Mouse (Mus musculus) forebrain, embryonic 15.5 days (tissue): ENCODE results near the gene Helz. TPM values are rescaled to one million over a fixed set of nuclear protein-coding genes. Genes with fewer than 3 reads are reported as not detected.

Experiments used
- ATAC-seq: fragments of 200-750 bp; cut with Nextera tagmentation; replicated peaks from 2 replicates; pipeline ENCODE4 v1.8.0; 2017; ENCODE audit warnings: mild to moderate bottlenecking, moderate TSS enrichment, moderate library complexity
- H3K27ac ChIP-seq: fragments of 300-500 bp; sonication (generic); replicated peaks from 2 replicates; pipeline ENCODE4 v1.5.1; 2015; ENCODE audit warnings: mild to moderate bottlenecking, inconsistent platforms
- H3K27me3 ChIP-seq: fragments of 300-500 bp; sonication (generic); 2 replicates; pipeline ENCODE4 v1.6.1; 2015; ENCODE audit warnings: inconsistent platforms
- H3K36me3 ChIP-seq: fragments of 300-500 bp; sonication (generic); 2 replicates; pipeline ENCODE4 v1.6.1; 2015; ENCODE audit warnings: mild to moderate bottlenecking, inconsistent platforms
- H3K4me1 ChIP-seq: fragments of 300-500 bp; sonication (generic); 2 replicates; pipeline ENCODE4 v1.6.1; 2015; ENCODE audit warnings: inconsistent platforms
- H3K4me2 ChIP-seq: fragments of 300-500 bp; sonication (generic); replicated peaks from 2 replicates; pipeline ENCODE4 v1.6.1; 2015; ENCODE audit warnings: mild to moderate bottlenecking, inconsistent platforms
- H3K4me3 ChIP-seq: fragments of 300-500 bp; sonication (generic); 2 replicates; pipeline ENCODE4 v1.5.1; 2015; ENCODE audit warnings: mild to moderate bottlenecking, inconsistent platforms
- H3K9ac ChIP-seq: fragments of 300-500 bp; sonication (generic); replicated peaks from 2 replicates; pipeline ENCODE4 v1.6.1; 2015; ENCODE audit warnings: mild to moderate bottlenecking, inconsistent platforms
- H3K9me3 ChIP-seq: fragments of 300-500 bp; sonication (generic); 2 replicates; pipeline ENCODE4 v1.6.1; 2016; ENCODE audit warnings: inconsistent platforms
- WGBS: fragments of 180-500 bp; shearing (Covaris S2); methylation state at CpG from one replicate; pipeline ENCODE4 v1.1.7; 2015; ENCODE audit warnings: mixed read lengths; 5-methylcytosine and 5-hydroxymethylcytosine counted together
- polyA plus RNA-seq: library from polyadenylated mRNA; unstranded; fragments of >200 nt; fragmentation: Nextera tagmentation; extraction: Ambion mirVana; gene quantifications from 2 replicates; pipeline ENCODE4 v1.2.1, GENCODE M21; 2015

Helz gene
- polyA plus RNA-seq, 1 experiment from 2014 or later = 18.7 TPM

GRCm38 (mm10) chr11:107633563-107634146, 85.9 kb downstream of the Helz start:
- H3K27me3 ChIP-seq = no peaks in the 10 kb centered on the region
- no peak overlapping the region for H3K4me2 ChIP-seq
- H3K9me3 ChIP-seq = no peaks in the 10 kb centered on the region
- WGBS = 84% methylated on average over 5 of the region's 5 CpGs
- no peak for ATAC-seq
- no peaks in the 10 kb centered on the region for H3K4me1 ChIP-seq
- no peak overlapping the region for H3K27ac ChIP-seq
- H3K36me3 ChIP-seq = peaks cover 41% of the 10 kb centered on the region
- no peak overlapping the region for H3K4me3 ChIP-seq
- no peak overlapping the region for H3K9ac ChIP-seq

- H3K27me3 ChIP-seq = no peaks in the 10 kb centered on the region
- no peaks in the 10 kb centered on the region for H3K9me3 ChIP-seq
- H3K4me1 ChIP-seq = no peaks in the 10 kb centered on the region
- no peak for ATAC-seq
- no peak overlapping the region for H3K4me2 ChIP-seq
- H3K36me3 ChIP-seq = peaks cover 36% of the 10 kb centered on the region
- no peak overlapping the region for H3K4me3 ChIP-seq
- 86% methylated on average over 5 of the region's 5 CpGs for WGBS
- H3K27ac ChIP-seq = no peak overlapping the region
- H3K9ac ChIP-seq = no peak overlapping the region
Observed at GRCm38 (mm10) chr11:107638137-107638536, 90.4 kb downstream of the Helz start.

GRCm38 (mm10) chr11:107639657-107640056, 91.9 kb downstream of the Helz start:
- Histone ChIP-seq H3K9me3 (no peaks in the 10 kb centered on the region), H3K27ac (no peak overlapping the region), H3K36me3 (peaks cover 37% of the 10 kb centered on the region), H3K4me3 (no peak overlapping the region), H3K9ac (no peak overlapping the region), H3K4me1 (no peaks in the 10 kb centered on the region), H3K27me3 (no peaks in the 10 kb centered on the region), H3K4me2 (no peak overlapping the region)
- no peak for ATAC-seq
- WGBS = 92% methylated on average over 2 of the region's 2 CpGs

GRCm38 (mm10) chr11:107644461-107644860, 96.7 kb downstream of the Helz start:
- Histone ChIP-seq H3K27ac (no peak overlapping the region), H3K36me3 (peaks cover 31% of the 10 kb centered on the region), H3K27me3 (no peaks in the 10 kb centered on the region), H3K4me3 (no peak overlapping the region), H3K4me2 (no peak overlapping the region), H3K9me3 (no peaks in the 10 kb centered on the region), H3K4me1 (no peaks in the 10 kb centered on the region), H3K9ac (no peak overlapping the region)
- ATAC-seq = no peak
- WGBS = 98% methylated on average over 4 of the region's 4 CpGs

DNA sequence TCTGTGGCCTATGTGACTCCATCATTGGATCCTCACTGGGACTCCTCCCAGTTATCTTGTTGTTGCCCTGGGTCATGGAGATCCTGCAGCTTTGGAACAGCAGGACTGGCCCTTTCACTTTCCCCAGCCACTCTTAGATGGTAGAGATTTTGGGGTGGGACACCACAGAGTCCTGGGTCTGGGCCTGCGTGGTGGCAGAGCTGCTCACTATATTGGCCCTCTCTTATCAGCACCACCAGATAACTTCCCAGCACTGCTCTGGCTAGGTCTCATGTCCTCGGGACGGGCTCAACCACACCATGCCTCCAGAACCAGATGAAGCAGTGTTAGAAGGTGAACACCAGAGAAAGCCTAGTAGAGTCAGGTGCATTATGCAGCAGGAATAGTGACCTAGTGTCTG, 99.6 kb downstream of the Helz start:
- Histone ChIP-seq H3K4me3 (no peak overlapping the region), H3K9ac (no peak overlapping the region), H3K36me3 (peaks cover 31% of the 10 kb centered on the region), H3K4me2 (no peak overlapping the region), H3K4me1 (peaks cover 13% of the 10 kb centered on the region), H3K9me3 (no peaks in the 10 kb centered on the region), H3K27ac (no peak overlapping the region), H3K27me3 (no peaks in the 10 kb centered on the region)
- 96% methylated on average over 3 of the region's 3 CpGs for WGBS
- no peak for ATAC-seq

GRCm38 (mm10) chr11:107648668-107649067, 100.9 kb downstream of the Helz start:
- Histone ChIP-seq H3K27me3 (no peaks in the 10 kb centered on the region), H3K4me1 (peaks cover 13% of the 10 kb centered on the region), H3K4me2 (no peak overlapping the region), H3K4me3 (no peak overlapping the region), H3K36me3 (peaks cover 28% of the 10 kb centered on the region), H3K9ac (no peak overlapping the region), H3K9me3 (no peaks in the 10 kb centered on the region), H3K27ac (no peak overlapping the region)
- WGBS = 76% methylated on average over 4 of the region's 4 CpGs
- ATAC-seq = no peak

GRCm38 (mm10) chr11:107649458-107649857, 101.7 kb downstream of the Helz start:
- no peaks in the 10 kb centered on the region for H3K27me3 ChIP-seq
- peaks cover 24% of the 10 kb centered on the region for H3K36me3 ChIP-seq
- no peaks in the 10 kb centered on the region for H3K9me3 ChIP-seq
- no peak overlapping the region for H3K27ac ChIP-seq
- no peak overlapping the region for H3K4me2 ChIP-seq
- H3K9ac ChIP-seq = no peak overlapping the region
- no peak overlapping the region for H3K4me3 ChIP-seq
- ATAC-seq = no peak
- 93% methylated on average over 14 of the region's 14 CpGs for WGBS
- peaks cover 13% of the 10 kb centered on the region for H3K4me1 ChIP-seq

GRCm38 (mm10) chr11:107650422-107651051, 102.8 kb downstream of the Helz start:
- Histone ChIP-seq H3K9ac (no peak overlapping the region), H3K36me3 (peaks cover 24% of the 10 kb centered on the region), H3K27ac (no peak overlapping the region), H3K4me1 (peaks cover 13% of the 10 kb centered on the region), H3K27me3 (no peaks in the 10 kb centered on the region), H3K4me3 (no peak overlapping the region), H3K9me3 (no peaks in the 10 kb centered on the region), H3K4me2 (no peak overlapping the region)
- 83% methylated on average over 6 of the region's 6 CpGs for WGBS
- no peak for ATAC-seq

- H3K4me3 ChIP-seq = no peak overlapping the region
- no peak overlapping the region for H3K4me2 ChIP-seq
- no peaks in the 10 kb centered on the region for H3K27me3 ChIP-seq
- 59% methylated on average over 7 of the region's 7 CpGs for WGBS
- H3K36me3 ChIP-seq = peaks cover 26% of the 10 kb centered on the region
- peaks cover 13% of the 10 kb centered on the region for H3K4me1 ChIP-seq
- no peak overlapping the region for H3K9ac ChIP-seq
- no peak for ATAC-seq
- H3K27ac ChIP-seq = 0 out of 2 replicates have a peak overlapping the region, but pooled peaks have one; percentile 19
- no peaks in the 10 kb centered on the region for H3K9me3 ChIP-seq
Observed at GRCm38 (mm10) chr11:107651391-107651790, 103.7 kb downstream of the Helz start.

DNA sequence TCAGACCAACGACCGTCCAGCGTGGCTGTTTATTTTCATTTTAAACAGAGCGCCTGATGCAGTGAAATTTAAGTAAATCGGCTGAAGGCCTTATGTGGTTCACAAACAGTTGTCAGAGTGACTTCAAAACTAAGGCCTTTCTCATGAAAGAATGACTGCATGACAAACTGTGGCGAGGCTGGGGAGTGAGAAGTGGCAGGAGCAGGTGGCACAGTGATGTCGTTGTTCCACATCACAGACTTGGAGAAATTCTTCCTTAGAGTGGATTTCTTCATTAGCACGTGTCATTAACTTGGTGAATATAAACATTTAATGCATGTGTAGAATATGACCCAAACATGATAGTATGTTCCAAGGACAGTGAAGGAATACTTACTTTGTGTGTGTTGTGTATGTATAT, 104.4 kb downstream of the Helz start:
- Histone ChIP-seq H3K4me2 (no peak overlapping the region), H3K4me1 (peaks cover 17% of the 10 kb centered on the region), H3K27me3 (no peaks in the 10 kb centered on the region), H3K27ac (no peak overlapping the region), H3K4me3 (no peak overlapping the region), H3K36me3 (peaks cover 25% of the 10 kb centered on the region), H3K9ac (no peak overlapping the region), H3K9me3 (no peaks in the 10 kb centered on the region)
- 55% methylated on average over 8 of the region's 8 CpGs for WGBS
- ATAC-seq = no peak

GRCm38 (mm10) chr11:107655538-107655937, 107.8 kb downstream of the Helz start:
- peaks cover 10% of the 10 kb centered on the region; the same call in 1 of the 2 replicates for H3K36me3 ChIP-seq
- H3K4me2 ChIP-seq = no peak overlapping the region
- H3K9me3 ChIP-seq = no peaks in the 10 kb centered on the region
- no peak for ATAC-seq
- H3K27ac ChIP-seq = no peak overlapping the region
- H3K4me1 ChIP-seq = peaks cover 17% of the 10 kb centered on the region
- 79% methylated on average over 4 of the region's 4 CpGs for WGBS
- no peak overlapping the region for H3K9ac ChIP-seq
- no peak overlapping the region for H3K4me3 ChIP-seq
- H3K27me3 ChIP-seq = no peaks in the 10 kb centered on the region

GRCm38 (mm10) chr11:107657117-107657516, 109.4 kb downstream of the Helz start:
- no peak overlapping the region for H3K9ac ChIP-seq
- 49% methylated on average over 5 of the region's 5 CpGs for WGBS
- no peak overlapping the region for H3K4me2 ChIP-seq
- peak overlapping the region; percentile 31; the same call in 1 of the 2 replicates for H3K27ac ChIP-seq
- peaks cover 22% of the 10 kb centered on the region for H3K36me3 ChIP-seq
- H3K4me3 ChIP-seq = no peak overlapping the region
- no peak for ATAC-seq
- H3K27me3 ChIP-seq = no peaks in the 10 kb centered on the region
- H3K4me1 ChIP-seq = peaks cover 4% of the 10 kb centered on the region
- H3K9me3 ChIP-seq = no peaks in the 10 kb centered on the region

GRCm38 (mm10) chr11:107660452-107660851, 112.7 kb downstream of the Helz start:
- Histone ChIP-seq H3K9ac (no peak overlapping the region), H3K9me3 (no peaks in the 10 kb centered on the region), H3K36me3 (peaks cover 42% of the 10 kb centered on the region), H3K4me3 (no peak overlapping the region), H3K4me2 (no peak overlapping the region), H3K27ac (no peak overlapping the region), H3K4me1 (peaks cover 4% of the 10 kb centered on the region), H3K27me3 (no peaks in the 10 kb centered on the region)
- 95% methylated on average over 4 of the region's 4 CpGs for WGBS
- no peak for ATAC-seq
